Mouse (Mus musculus): ENCODE measurements around the gene Hfe.
A peak's percentile ranks its signal among the peaks of the same experiment; 100 is the strongest.
"Not testable (repeated sequence)": the region's sequence is repeated elsewhere in the genome, so short reads cannot be mapped to it uniquely, and the experiment has no call there.

Hfe gene

GRCm38 (mm10) chr13:23710374-23711089 lies at the start of gene Hfe:
Gene Hfe, minus strand, starts transcription at chr13:23710854.
- ATAC-seq (ENCODE audit: insufficient number of reproducible peaks, low FRiP score, low TSS enrichment): no peak

GRCm38 (mm10) chr13:23759916-23760239 lies 49.2 kb upstream of the Hfe start:
- no peak for ATAC-seq (ENCODE audit: insufficient number of reproducible peaks, low FRiP score, low TSS enrichment)

DNA sequence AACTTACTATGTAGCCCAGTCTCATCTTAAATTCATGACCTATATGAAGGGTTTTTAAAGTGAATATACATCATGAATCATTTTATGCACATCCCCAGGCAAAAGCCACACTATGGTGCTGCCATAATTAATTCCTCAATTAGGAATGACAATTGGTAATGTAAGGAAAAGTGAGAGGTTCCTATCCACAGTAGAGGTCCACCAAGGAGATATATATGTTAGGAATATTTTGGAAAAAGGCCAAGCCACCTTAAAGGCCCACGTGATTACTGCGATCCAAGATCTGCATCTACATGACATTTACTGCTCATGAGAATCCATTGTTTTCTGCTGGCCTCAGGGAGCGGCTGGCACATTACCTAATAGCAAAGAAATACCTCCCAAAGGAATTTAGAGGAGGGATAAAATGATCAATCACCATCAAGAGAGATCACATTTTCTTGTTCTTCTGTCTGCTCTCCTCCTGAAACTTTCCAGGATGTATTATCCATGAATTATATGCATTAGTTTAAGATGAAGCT lies 48.7 kb upstream of the Hfe start:
- ATAC-seq (ENCODE audit: insufficient number of reproducible peaks, low FRiP score, low TSS enrichment): no peak

DNA sequence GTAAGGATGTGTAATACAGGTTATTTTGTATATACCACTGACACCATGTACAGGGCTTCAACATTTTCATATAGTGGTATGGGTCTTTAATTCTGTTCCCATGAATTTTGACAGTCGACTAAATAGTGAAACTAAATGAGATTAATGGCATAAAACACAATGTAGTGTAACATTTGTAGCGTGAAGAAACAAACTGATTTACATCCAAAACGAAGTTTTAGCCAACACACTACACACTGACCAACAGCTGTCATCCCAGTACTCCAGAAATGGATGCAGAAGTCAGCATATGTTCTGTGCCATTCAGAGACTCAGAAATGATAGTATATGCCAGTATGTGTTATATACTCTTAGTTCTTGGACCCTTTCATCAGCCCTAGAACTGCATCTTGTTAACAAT lies 47.3 kb upstream of the Hfe start:
- no peak for ATAC-seq (ENCODE audit: insufficient number of reproducible peaks, low FRiP score, low TSS enrichment)

- ATAC-seq (ENCODE audit: insufficient number of reproducible peaks, low FRiP score, low TSS enrichment): no peak
These were observed 46.6 kb upstream of the Hfe start for GRCm38 (mm10) chr13:23757211-23757773.

GRCm38 (mm10) chr13:23756790-23757189 lies 46.1 kb upstream of the Hfe start, which contains the start of gene Hist1h4b:
Gene Hist1h4b, plus strand, starts transcription at chr13:23757013.
- ATAC-seq (ENCODE audit: insufficient number of reproducible peaks, low FRiP score, low TSS enrichment): peak; percentile 69

GRCm38 (mm10) chr13:23755000-23755399 lies 44.3 kb upstream of the Hfe start:
- no peak for ATAC-seq (ENCODE audit: insufficient number of reproducible peaks, low FRiP score, low TSS enrichment)

DNA sequence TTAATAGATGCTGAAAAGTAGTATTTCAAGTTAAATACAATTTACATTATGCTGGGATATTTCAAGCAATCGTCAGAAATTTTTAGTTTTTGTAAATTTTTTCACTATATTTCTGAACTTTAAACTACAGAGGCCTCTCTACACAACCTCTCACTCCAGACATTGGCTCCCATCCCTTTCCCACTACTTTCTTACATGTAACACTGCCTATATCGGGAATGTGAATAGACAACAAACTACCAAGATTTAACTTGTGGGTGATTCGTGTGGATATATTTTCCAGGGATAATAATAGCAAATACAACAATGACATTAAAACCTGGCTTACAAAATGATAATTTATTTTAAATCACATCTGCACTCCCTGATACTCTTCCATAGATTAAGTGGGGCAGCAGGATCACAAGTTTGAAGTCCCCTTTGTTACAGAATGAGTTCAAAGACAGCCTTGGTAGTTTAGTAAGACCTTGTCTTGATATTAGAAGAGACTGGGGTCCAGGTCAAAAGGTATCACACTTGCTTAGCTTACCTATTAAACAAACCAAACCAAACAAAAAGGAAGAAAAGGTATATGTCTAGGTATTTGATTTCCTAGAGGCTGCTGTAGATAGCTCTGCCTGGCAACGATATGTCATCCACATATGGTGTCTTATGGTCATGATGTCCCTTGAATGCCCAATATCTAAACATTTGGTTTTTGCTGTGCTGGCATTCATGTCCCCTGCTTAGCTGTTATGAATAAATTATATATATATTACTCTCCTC lies 42.8 kb upstream of the Hfe start:
- ATAC-seq (ENCODE audit: insufficient number of reproducible peaks, low FRiP score, low TSS enrichment): no peak

DNA sequence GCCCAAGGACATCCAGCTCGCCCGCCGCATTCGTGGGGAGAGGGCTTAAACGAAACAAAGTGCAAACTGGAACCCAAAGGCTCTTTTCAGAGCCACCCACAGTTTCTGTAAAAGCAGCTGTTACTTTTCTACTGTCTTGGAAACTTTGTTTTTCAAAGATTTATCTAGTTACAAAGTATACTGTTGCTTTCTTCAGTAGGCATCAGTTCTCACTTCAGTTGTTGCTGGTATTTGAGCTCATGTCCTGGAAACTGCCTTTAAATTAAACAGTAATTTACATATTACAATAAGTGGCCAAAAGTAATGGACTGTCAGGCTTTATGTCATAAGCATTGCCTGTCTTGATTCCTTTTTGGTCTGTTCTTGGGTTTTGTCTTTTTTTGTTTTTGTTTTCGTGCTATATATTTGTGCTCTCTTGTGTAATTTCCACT lies 42.1 kb upstream of the Hfe start:
- no peak for ATAC-seq (ENCODE audit: insufficient number of reproducible peaks, low FRiP score, low TSS enrichment)

DNA sequence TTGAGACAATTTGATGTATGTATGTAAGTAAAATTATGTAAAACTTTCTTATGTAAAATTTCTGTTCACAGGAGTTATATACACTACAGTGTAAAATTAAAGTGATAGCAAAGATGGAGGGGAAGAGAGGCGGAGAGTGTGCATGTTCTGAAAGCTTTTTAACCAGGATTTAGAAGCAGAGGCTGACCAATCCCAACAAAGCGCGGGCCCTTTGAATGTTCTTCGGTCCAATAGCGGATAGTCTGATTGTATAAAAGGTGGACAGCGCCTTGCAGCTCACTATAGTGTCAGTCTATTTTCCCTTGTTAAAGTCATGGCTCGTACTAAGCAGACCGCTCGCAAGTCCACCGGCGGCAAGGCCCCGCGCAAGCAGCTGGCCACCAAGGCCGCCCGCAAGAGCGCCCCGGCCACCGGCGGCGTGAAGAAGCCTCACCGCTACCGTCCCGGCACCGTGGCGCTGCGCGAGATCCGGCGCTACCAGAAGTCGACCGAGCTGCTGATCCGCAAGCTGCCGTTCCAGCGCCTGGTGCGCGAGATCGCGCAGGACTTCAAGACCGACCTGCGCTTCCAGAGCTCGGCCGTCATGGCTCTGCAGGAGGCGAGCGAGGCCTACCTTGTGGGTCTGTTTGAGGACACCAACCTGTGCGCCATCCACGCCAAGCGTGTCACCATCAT lies 41.5 kb upstream of the Hfe start, which contains the start of gene Hist1h3b:
TSS of gene Hist1h3b (plus strand) at position 201 of the 675 bp plus-strand sequence.
- peak; percentile 53; the same call in 1 of the 2 replicates for ATAC-seq (ENCODE audit: insufficient number of reproducible peaks, low FRiP score, low TSS enrichment)

DNA sequence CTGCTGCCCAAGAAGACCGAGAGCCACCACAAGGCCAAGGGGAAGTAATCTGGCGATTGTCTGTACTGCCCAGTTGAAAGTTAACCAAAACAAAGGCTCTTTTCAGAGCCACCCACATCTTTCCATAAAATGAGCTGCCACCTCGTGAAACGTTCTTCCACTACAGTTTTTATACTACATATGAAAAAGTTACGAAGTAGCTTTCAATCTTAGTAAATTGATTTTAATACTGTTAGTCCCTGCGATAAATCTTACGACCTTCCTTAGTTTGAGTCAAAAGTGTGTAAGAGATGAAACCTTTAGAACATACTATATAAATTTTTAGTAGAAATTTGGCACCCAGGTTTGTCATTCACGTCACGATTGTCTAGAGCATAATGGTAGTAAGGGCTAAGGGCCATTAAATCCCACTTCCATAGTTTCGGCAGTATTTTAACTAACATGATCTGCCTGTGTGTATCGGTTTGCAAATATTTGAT lies 40.9 kb upstream of the Hfe start:
- no peak for ATAC-seq (ENCODE audit: insufficient number of reproducible peaks, low FRiP score, low TSS enrichment)

DNA sequence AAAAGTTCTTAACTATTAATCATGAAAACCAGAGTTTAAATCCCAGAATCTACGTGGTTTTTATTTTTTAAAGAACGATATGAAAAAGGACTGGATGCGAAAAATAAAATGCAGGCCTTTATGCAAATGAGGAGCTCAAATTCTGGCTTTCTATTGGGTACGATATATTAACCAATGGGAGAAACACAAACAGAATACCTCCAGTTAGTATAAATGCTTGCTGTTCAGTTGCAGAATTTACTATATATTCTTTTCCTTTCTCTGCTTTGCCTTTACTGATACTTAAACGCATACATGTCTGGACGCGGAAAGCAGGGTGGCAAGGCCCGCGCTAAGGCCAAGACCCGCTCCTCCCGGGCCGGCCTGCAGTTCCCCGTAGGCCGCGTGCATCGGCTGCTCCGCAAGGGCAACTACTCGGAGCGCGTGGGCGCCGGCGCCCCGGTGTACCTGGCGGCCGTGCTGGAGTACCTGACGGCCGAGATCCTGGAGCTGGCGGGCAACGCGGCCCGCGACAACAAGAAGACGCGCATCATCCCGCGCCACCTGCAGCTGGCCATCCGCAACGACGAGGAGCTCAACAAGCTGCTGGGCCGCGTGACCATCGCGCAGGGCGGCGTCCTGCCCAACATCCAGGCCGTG lies 40.3 kb upstream of the Hfe start, which contains the start of gene Hist1h2ab:
TSS of gene Hist1h2ab (plus strand) at position 288 of the 639 bp plus-strand sequence.
- not testable (repeated sequence) for ATAC-seq (ENCODE audit: insufficient number of reproducible peaks, low FRiP score, low TSS enrichment)

DNA sequence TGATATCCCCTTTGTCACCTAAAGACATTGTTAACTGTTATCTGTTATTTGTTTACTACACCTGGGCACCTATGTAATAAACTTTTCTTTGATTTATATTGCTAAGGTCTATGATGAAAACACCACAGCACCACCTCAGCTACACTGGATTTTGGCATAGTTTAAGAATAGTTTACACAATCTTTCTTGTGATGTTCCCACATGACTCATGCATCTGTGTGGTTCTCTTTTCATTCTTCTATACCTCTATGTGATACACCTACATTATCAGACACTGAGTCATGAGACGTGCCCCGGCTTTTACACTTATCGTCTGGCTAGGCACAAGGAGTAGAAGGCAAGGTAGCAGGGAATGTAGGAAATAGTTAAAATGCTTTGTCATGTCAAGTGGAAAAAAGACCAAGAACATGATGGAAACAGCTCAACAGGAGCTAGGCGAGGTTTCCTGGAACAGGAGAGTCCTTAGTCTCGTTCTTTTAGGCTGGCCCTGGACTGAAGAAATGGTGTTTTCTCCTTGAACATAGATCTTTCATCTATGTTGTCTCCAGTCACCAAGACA lies 39.0 kb upstream of the Hfe start:
- no peak for ATAC-seq (ENCODE audit: insufficient number of reproducible peaks, low FRiP score, low TSS enrichment)

GRCm38 (mm10) chr13:23747892-23748288 lies 37.2 kb upstream of the Hfe start:
- no peak for ATAC-seq (ENCODE audit: insufficient number of reproducible peaks, low FRiP score, low TSS enrichment)

- ATAC-seq (ENCODE audit: insufficient number of reproducible peaks, low FRiP score, low TSS enrichment): no peak
These were observed 36.6 kb upstream of the Hfe start for GRCm38 (mm10) chr13:23747081-23747891.

DNA sequence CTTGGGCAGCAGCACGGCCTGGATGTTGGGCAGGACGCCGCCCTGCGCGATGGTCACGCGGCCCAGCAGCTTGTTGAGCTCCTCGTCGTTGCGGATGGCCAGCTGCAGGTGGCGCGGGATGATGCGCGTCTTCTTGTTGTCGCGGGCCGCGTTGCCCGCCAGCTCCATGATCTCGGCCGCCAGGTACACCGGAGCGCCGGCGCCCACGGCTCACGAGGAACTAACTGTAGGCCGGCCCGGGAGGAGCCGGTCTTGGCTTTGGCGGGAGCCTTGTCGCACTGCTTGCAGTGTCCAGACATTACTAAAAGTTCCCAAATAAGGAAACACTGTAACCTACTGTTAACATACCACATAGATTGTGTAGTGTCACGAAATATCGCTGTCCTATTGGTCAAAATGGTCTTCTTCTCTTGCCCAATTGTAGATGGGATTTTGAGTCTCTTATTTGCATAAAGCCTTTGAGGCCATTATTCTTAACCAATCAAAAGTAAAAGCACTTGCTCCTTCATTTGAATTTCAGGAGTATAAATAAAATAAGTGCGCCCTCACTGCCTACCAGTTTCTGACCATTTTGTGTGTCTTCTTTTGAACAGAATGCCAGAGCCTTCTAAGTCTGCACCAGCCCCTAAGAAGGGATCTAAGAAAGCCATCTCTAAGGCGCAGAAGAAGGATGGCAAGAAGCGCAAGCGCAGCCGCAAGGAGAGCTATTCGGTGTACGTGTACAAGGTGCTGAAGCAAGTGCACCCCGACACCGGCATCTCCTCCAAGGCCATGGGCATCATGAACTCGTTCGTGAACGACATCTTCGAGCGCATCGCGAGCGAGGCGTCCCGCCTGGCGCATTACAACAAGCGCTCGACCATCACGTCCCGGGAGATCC lies 35.8 kb upstream of the Hfe start, which contains the start of gene Hist1h2bb:
TSS of gene Hist1h2bb (plus strand) at position 534 of the 880 bp plus-strand sequence.
- ATAC-seq (ENCODE audit: insufficient number of reproducible peaks, low FRiP score, low TSS enrichment): peak; percentile 99

- ATAC-seq (ENCODE audit: insufficient number of reproducible peaks, low FRiP score, low TSS enrichment): peak; percentile 56
These were observed 34.9 kb upstream of the Hfe start, which contains the start of gene Hist1h3c for GRCm38 (mm10) chr13:23745381-23746161. Gene Hist1h3c, minus strand, starts transcription at chr13:23745602.
